Mouse (Mus musculus) spleen, adult 2 months (tissue): ENCODE data around the gene Gm2a.

Source experiments
- CTCF ChIP-seq: fragments of 200-500 bp; IDR thresholded peaks from 2 replicates; pipeline ENCODE4 v1.5.1; 2011; ENCODE audit warnings: mild to moderate bottlenecking, inconsistent platforms; ENCODE audit not compliant: insufficient read depth, insufficient read length, insufficient replicate concordance; ENCODE audit errors: extremely low read depth
- POLR2A ChIP-seq: fragments of 200-500 bp; IDR thresholded peaks from 2 replicates; pipeline ENCODE4 v1.6.1; 2011; ENCODE audit warnings: low read depth, low read length, inconsistent platforms

- TF ChIP-seq POLR2A (no peak), CTCF (no peak)
These were observed 49.5 kb downstream of the Gm2a start for GRCm38 (mm10) chr11:55147423-55147822.
